In genomic region chr2:150869446-150869845, GRCm38 (mm10) we compare ENCODE assay signal across 17 mouse cellular contexts. TPM values are rescaled to one million over a fixed set of nuclear protein-coding genes. Genes with fewer than 3 reads are reported as not detected.
A peak's percentile ranks its signal among the peaks of the same experiment; 100 is the strongest.
DNase-seq lines count a peak whose midpoint lies in the region; ATAC-seq lines count a peak whose summit lies in the region.
"Had no signal": no experiment of that assay in that cellular context is flagged by ENCODE, and none has a peak within 500 bp of the region (broad histone marks: within the 10 kb centered on the region; RNA-seq: fewer than 3 reads in every experiment).

No protein-coding gene starts in this region.

- no peaks in the 10 kb centered on the region for H3K36me3 ChIP-seq in liver, embryonic 13.5 days
- H3K36me3 ChIP-seq in liver, embryonic 11.5 days (ENCODE audit: control insufficient read depth, insufficient read depth, low read length), result no peaks in the 10 kb centered on the region
- H3K36me3 ChIP-seq in kidney, embryonic 14.5 days (ENCODE audit: control insufficient read depth, insufficient read depth, low read length), result no peaks in the 10 kb centered on the region
- H3K36me3 ChIP-seq: heart, embryonic 13.5 days; limb, embryonic 10.5 days had no signal

- H3K9me3 ChIP-seq in liver, embryonic 13.5 days (replicated peaks), result no peaks in the 10 kb centered on the region
- H3K9me3 ChIP-seq in liver, embryonic 11.5 days (ENCODE audit: control insufficient read depth, low read length), result no peaks in the 10 kb centered on the region
- no peaks in the 10 kb centered on the region for H3K9me3 ChIP-seq in kidney, embryonic 14.5 days (ENCODE audit: control insufficient read depth, low read length)
- H3K9me3 ChIP-seq: heart, embryonic 13.5 days; limb, embryonic 10.5 days had no signal

- H3K9ac ChIP-seq in liver, embryonic 13.5 days, result no peak overlapping the region
- H3K9ac ChIP-seq in liver, embryonic 11.5 days (ENCODE audit: low read depth, low read length), result no peak overlapping the region
- H3K9ac ChIP-seq in kidney, embryonic 14.5 days (ENCODE audit: low read depth, low read length), result no peak overlapping the region
- H3K9ac ChIP-seq: heart, embryonic 13.5 days had no signal

- H3K27ac ChIP-seq in liver, embryonic 13.5 days, result no peak overlapping the region; the same call in 1 of the 2 replicates
- no peak overlapping the region for H3K27ac ChIP-seq in liver, embryonic 11.5 days (ENCODE audit: low read depth, low read length)
- no peak overlapping the region for H3K27ac ChIP-seq in kidney, embryonic 14.5 days (ENCODE audit: low read depth, low read length)
- H3K27ac ChIP-seq: heart, embryonic 13.5 days; limb, embryonic 10.5 days had no signal

- H3K4me3 ChIP-seq in liver, embryonic 13.5 days (replicated peaks), result no peak overlapping the region
- H3K4me3 ChIP-seq in liver, embryonic 11.5 days (ENCODE audit: low read depth, low read length), result no peak overlapping the region
- H3K4me3 ChIP-seq in kidney, embryonic 14.5 days (ENCODE audit: low read length), result no peak overlapping the region
- H3K4me3 ChIP-seq: heart, embryonic 13.5 days; limb, embryonic 10.5 days; myocyte had no signal

- H3K4me1 ChIP-seq in liver, embryonic 13.5 days (replicated peaks), result peaks cover 9% of the 10 kb centered on the region; the same call in 1 of the 2 replicates
- H3K4me1 ChIP-seq in liver, embryonic 11.5 days (replicated peaks; ENCODE audit: control insufficient read depth, insufficient read depth, low read length), result no peaks in the 10 kb centered on the region; the same call in 1 of the 2 replicates
- no peaks in the 10 kb centered on the region for H3K4me1 ChIP-seq in kidney, embryonic 14.5 days (ENCODE audit: control insufficient read depth, insufficient read depth, low read length)
- H3K4me1 ChIP-seq: limb, embryonic 10.5 days had no signal

- 18% methylated on average over 1 of the region's 1 CpGs for WGBS in liver, embryonic 13.5 days (ENCODE audit: insufficient replicate concordance)
- WGBS in liver, embryonic 11.5 days, result 53% methylated on average over 1 of the region's 1 CpGs
- 86% methylated on average over 1 of the region's 1 CpGs for WGBS in kidney, embryonic 14.5 days

- ATAC-seq in liver, embryonic 13.5 days (ENCODE audit: low read depth), result peak; percentile 26; the same call in 1 of the 2 replicates
- ATAC-seq in liver, embryonic 11.5 days (replicated peaks; ENCODE audit: low FRiP score), result no peak
- peak; percentile 42 to 62 for ATAC-seq in hematopoietic stem cell, adult 5-6 weeks (replicated peaks in 1 of 2; ENCODE audit: insufficient read depth in 1 of 2, low FRiP score in 2 of 2, low TSS enrichment in 1 of 2, low read depth in 1 of 2, poor library complexity in 2 of 2, severe bottlenecking in 2 of 2)
- no peak for ATAC-seq in kidney, embryonic 14.5 days (ENCODE audit: low FRiP score, low TSS enrichment)
- ATAC-seq: intestine, embryonic 16.5 days had no signal

- DNase-seq in liver, embryonic 13.5 days, result no peak
- DNase-seq in liver, embryonic 11.5 days (ENCODE audit: low spot score), result no peak
- peak; percentile 22 to 36 for DNase-seq in B cell, adult 2 months
- peak; percentile 2 to 8 for DNase-seq in natural killer cell, adult 2 months (ENCODE audit: low spot score in 2 of 2)
- no peak for DNase-seq in layer of hippocampus, adult 9-11 months
- no peak for DNase-seq in right cerebral cortex, postnatal 4 days
- DNase-seq: cerebellum, adult 9-11 months; gastrocnemius, postnatal 14 days; kidney, postnatal 25 days; layer of hippocampus, postnatal 36 days; lung, adult 2 months had no signal

- no peaks in the 10 kb centered on the region for H3K27me3 ChIP-seq in liver, embryonic 13.5 days
- no peaks in the 10 kb centered on the region for H3K27me3 ChIP-seq in liver, embryonic 11.5 days (replicated peaks; ENCODE audit: control insufficient read depth, insufficient read depth, low read length)
- H3K27me3 ChIP-seq in kidney, embryonic 14.5 days (ENCODE audit: control insufficient read depth, insufficient read depth, low read length), result no peaks in the 10 kb centered on the region
- H3K27me3 ChIP-seq: heart, embryonic 13.5 days had no signal

- no peak overlapping the region for H3K4me2 ChIP-seq in liver, embryonic 13.5 days
- H3K4me2 ChIP-seq in liver, embryonic 11.5 days, result no peak overlapping the region
- H3K4me2 ChIP-seq in kidney, embryonic 14.5 days (replicated peaks; ENCODE audit: low read depth, low read length), result no peak overlapping the region
- H3K4me2 ChIP-seq: heart, embryonic 13.5 days had no signal

RNA-seq across cellular contexts. Expression of gene Abhd12, which starts 35.1 kb away (rescaled TPM):
- polyA plus RNA-seq in liver, embryonic 13.5 days (2015; fragmentation: Nextera tagmentation; extraction: Ambion mirVana), result 21.2 and 21.6 TPM in 2 replicates
- polyA plus RNA-seq in liver, embryonic 11.5 days (2014; fragmentation: Nextera tagmentation; extraction: Ambion mirVana), result 35.4 and 37.5 TPM in 2 replicates
- 37.8 and 65.7 TPM in 2 replicates for total RNA-seq in hematopoietic stem cell, adult 5-6 weeks (2017)
- 46.7 and 72.0 TPM in 2 replicates for polyA plus RNA-seq in kidney, embryonic 14.5 days (2014; fragmentation: Nextera tagmentation; extraction: Ambion mirVana)

RNA-seq across cellular contexts. Expression of gene Gins1, which starts 35.8 kb away (rescaled TPM):
- 47.7 and 51.8 TPM in 2 replicates for polyA plus RNA-seq in liver, embryonic 13.5 days (2015; fragmentation: Nextera tagmentation; extraction: Ambion mirVana)
- 65.8 and 68.3 TPM in 2 replicates for polyA plus RNA-seq in liver, embryonic 11.5 days (2014; fragmentation: Nextera tagmentation; extraction: Ambion mirVana)
- total RNA-seq in hematopoietic stem cell, adult 5-6 weeks (2017), result 70.2 and 89.0 TPM in 2 replicates
- 62.8 and 77.8 TPM in 2 replicates for polyA plus RNA-seq in kidney, embryonic 14.5 days (2014; fragmentation: Nextera tagmentation; extraction: Ambion mirVana)

Comparison
In these comparisons a context has a peak if more than half of its experiments do, and no peak if none do; other contexts are left out.
1. ATAC-seq: peak in liver, embryonic 13.5 days (single experiment) and hematopoietic stem cell, adult 5-6 weeks (2 of 2); none in liver, embryonic 11.5 days (single experiment) and kidney, embryonic 14.5 days (single experiment).
2. DNase-seq: peak in B cell, adult 2 months (2 of 2) and natural killer cell, adult 2 months (2 of 2); none in liver, embryonic 13.5 days (single experiment), liver, embryonic 11.5 days (single experiment), layer of hippocampus, adult 9-11 months (single experiment) and right cerebral cortex, postnatal 4 days (single experiment).